Mouse (Mus musculus) heart, embryonic 11.5 days (tissue): ENCODE data around the gene Lsp1. TPM values are rescaled to one million over a fixed set of nuclear protein-coding genes. Genes with fewer than 3 reads are reported as not detected.

ENCODE experiments used
- ATAC-seq: fragments of 200-750 bp; cut with Nextera tagmentation; replicated peaks from 2 replicates; pipeline ENCODE4 v1.8.0; 2017; ENCODE audit warnings: moderate library complexity; ENCODE audit not compliant: insufficient number of reproducible peaks, low FRiP score, low TSS enrichment
- H3K27ac ChIP-seq: fragments of 300-500 bp; sonication (generic); 2 replicates; pipeline ENCODE4 v1.5.1; 2014; ENCODE audit warnings: mild to moderate bottlenecking, low read depth, low read length
- H3K27me3 ChIP-seq: fragments of 300-500 bp; sonication (generic); 2 replicates; pipeline ENCODE4 v1.6.1; 2014; ENCODE audit warnings: mild to moderate bottlenecking, low read length, mixed read lengths; ENCODE audit not compliant: control insufficient read depth, insufficient read depth
- H3K36me3 ChIP-seq: fragments of 300-500 bp; sonication (generic); 2 replicates; pipeline ENCODE4 v1.6.1; 2014; ENCODE audit warnings: mild to moderate bottlenecking, low read length, moderate library complexity, mixed read lengths; ENCODE audit not compliant: control insufficient read depth, insufficient read depth
- H3K4me1 ChIP-seq: fragments of 300-500 bp; sonication (generic); 2 replicates; pipeline ENCODE4 v1.6.1; 2014; ENCODE audit warnings: low read length; ENCODE audit not compliant: control insufficient read depth, insufficient read depth
- H3K4me2 ChIP-seq: fragments of 300-500 bp; sonication (generic); 2 replicates; pipeline ENCODE4 v1.6.1; 2014; ENCODE audit warnings: mild to moderate bottlenecking, moderate library complexity
- H3K4me3 ChIP-seq: fragments of 300-500 bp; sonication (generic); 2 replicates; pipeline ENCODE4 v1.5.1; 2014; ENCODE audit warnings: low read depth, low read length
- H3K9ac ChIP-seq: fragments of 300-500 bp; sonication (generic); 2 replicates; pipeline ENCODE4 v1.6.1; 2014; ENCODE audit warnings: mild to moderate bottlenecking, low read depth, low read length, moderate library complexity
- H3K9me3 ChIP-seq: fragments of 300-500 bp; sonication (generic); replicated peaks from 2 replicates; pipeline ENCODE4 v1.6.1; 2016; ENCODE audit warnings: low read length; ENCODE audit not compliant: control insufficient read depth
- WGBS: fragments of 180-500 bp; shearing (Covaris S2); extraction: QIAGEN DNeasy Blood & Tissue Kit; methylation state at CpG from one replicate; pipeline ENCODE4 v1.1.7; 2014; ENCODE audit not compliant: insufficient replicate concordance; 5-methylcytosine and 5-hydroxymethylcytosine counted together
- polyA plus RNA-seq: library from polyadenylated mRNA; unstranded; fragments of >200 nt; fragmentation: Nextera tagmentation; extraction: Ambion mirVana; gene quantifications from 2 replicates; pipeline ENCODE4 v1.2.1, GENCODE M21; 2014

The Lsp1 gene
- polyA plus RNA-seq, 1 experiment from 2014 or later = 32.1 TPM

DNA sequence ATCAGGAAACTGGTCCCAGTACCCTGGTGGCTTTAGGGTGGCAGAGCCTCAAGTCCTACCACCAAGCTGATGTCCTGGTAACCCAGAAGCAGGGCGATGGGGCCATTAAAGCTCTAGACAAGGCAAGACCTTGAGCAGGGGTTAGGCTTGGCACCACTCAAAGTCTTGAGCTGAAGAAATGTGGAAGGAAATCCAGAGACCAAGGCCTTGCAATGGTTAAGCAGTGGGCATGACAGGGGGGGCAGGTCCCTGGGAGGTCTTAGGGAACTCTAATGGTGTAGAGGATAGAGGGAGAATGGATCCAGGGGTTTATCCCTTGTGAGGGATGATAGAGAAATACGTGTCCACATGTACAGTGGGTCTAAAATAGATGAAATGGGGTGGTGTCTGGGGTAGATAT lies 12.9 kb downstream of the Lsp1 start:
- H3K9me3 ChIP-seq = no peaks in the 10 kb centered on the region
- H3K4me1 ChIP-seq = peaks cover 46% of the 10 kb centered on the region
- H3K4me3 ChIP-seq = no peak overlapping the region
- ATAC-seq = no peak
- H3K27me3 ChIP-seq = no peaks in the 10 kb centered on the region
- no peaks in the 10 kb centered on the region for H3K36me3 ChIP-seq
- peak overlapping the region; percentile 12; the same call in 1 of the 2 replicates for H3K4me2 ChIP-seq
- H3K9ac ChIP-seq = no peak overlapping the region
- no peak overlapping the region for H3K27ac ChIP-seq
- 90% methylated on average over 2 of the region's 2 CpGs for WGBS

GRCm38 (mm10) chr7:142474799-142475198 lies 14.2 kb downstream of the Lsp1 start:
- no peak for ATAC-seq
- 76% methylated on average over 14 of the region's 14 CpGs for WGBS
- peak overlapping the region; percentile 5; the same call in 1 of the 2 replicates for H3K27ac ChIP-seq
- H3K9me3 ChIP-seq = no peaks in the 10 kb centered on the region
- H3K36me3 ChIP-seq = no peaks in the 10 kb centered on the region
- H3K4me3 ChIP-seq = no peak overlapping the region
- H3K9ac ChIP-seq = no peak overlapping the region; the same call in 1 of the 2 replicates
- H3K4me2 ChIP-seq = no peak overlapping the region
- peaks cover 56% of the 10 kb centered on the region for H3K4me1 ChIP-seq
- no peaks in the 10 kb centered on the region for H3K27me3 ChIP-seq

DNA sequence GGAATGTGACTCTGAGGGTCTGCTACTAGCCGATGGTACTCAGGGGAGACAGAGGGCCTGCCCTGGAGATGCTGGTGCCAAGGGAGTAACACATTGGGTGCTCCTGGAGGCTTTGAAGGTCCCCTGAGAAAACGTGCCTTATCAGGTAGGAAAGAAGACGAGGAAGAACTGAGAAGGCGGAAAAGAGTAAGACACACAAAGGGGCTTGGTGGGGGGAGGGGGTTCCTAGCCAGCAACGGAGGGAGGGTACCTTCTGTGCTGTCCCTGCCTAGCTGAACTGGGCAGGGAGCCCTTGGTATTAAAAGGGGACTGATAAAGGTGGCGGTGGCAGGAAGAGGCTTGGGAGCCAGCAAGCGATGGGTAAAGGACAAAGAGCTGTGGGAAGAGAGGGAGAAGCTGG lies 15.0 kb downstream of the Lsp1 start:
- Histone ChIP-seq H3K9ac (no peak overlapping the region), H3K27me3 (no peaks in the 10 kb centered on the region), H3K36me3 (no peaks in the 10 kb centered on the region), H3K9me3 (no peaks in the 10 kb centered on the region), H3K4me1 (peaks cover 51% of the 10 kb centered on the region), H3K4me2 (no peak overlapping the region), H3K27ac (peak overlapping the region; percentile 5; the same call in 1 of the 2 replicates), H3K4me3 (no peak overlapping the region)
- WGBS = 39% methylated on average over 7 of the region's 7 CpGs
- no peak for ATAC-seq

- Histone ChIP-seq H3K4me1 (peaks cover 51% of the 10 kb centered on the region), H3K9ac (no peak overlapping the region), H3K27ac (no peak overlapping the region), H3K27me3 (no peaks in the 10 kb centered on the region), H3K4me2 (no peak overlapping the region), H3K36me3 (no peaks in the 10 kb centered on the region), H3K9me3 (no peaks in the 10 kb centered on the region), H3K4me3 (no peak overlapping the region)
- 66% methylated on average over 5 of the region's 5 CpGs for WGBS
- ATAC-seq = no peak
Measured at GRCm38 (mm10) chr7:142476271-142476670, 15.7 kb downstream of the Lsp1 start.

DNA sequence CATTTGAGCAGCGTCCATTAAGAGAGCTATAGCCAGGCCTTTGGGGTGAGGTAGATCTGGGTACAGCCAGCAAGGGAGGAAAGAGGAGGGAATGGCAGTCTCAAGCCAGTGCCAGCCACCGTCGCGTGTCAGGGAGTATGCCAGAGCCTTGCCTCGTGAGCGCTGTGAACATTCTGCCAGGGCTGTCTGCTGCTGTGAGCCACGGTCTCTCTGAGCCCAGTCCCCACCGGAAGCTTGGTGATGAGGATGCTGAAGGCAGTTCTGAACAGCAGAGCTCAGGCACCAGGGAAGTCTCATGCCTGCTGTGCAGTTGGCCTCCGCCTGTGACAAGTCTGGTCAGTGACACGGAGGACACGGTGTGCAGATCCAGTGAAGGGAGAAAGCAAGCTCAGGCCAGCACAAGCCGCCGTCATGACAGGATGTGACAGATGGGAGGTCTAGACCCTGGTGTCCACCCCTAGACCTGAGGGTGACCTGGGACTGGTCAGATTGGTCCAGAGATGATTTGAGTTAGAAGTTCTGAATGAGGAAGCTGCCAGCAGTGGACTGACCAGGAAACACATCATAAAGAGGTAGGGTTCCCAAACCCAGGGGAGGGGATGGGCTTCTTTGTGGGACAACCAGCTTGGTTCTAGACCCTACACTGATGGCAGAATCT lies 16.3 kb downstream of the Lsp1 start:
- Histone ChIP-seq H3K4me1 (peaks cover 51% of the 10 kb centered on the region), H3K27me3 (no peaks in the 10 kb centered on the region), H3K9ac (no peak overlapping the region), H3K4me3 (no peak overlapping the region), H3K4me2 (no peak overlapping the region), H3K27ac (no peak overlapping the region), H3K9me3 (no peaks in the 10 kb centered on the region), H3K36me3 (no peaks in the 10 kb centered on the region)
- WGBS = 80% methylated on average over 13 of the region's 13 CpGs
- ATAC-seq = no peak

- 83% methylated on average over 6 of the region's 6 CpGs for WGBS
- H3K27me3 ChIP-seq = no peaks in the 10 kb centered on the region
- H3K36me3 ChIP-seq = no peaks in the 10 kb centered on the region
- no peak for ATAC-seq
- no peak overlapping the region for H3K4me3 ChIP-seq
- H3K4me1 ChIP-seq = peaks cover 54% of the 10 kb centered on the region
- no peak overlapping the region for H3K9ac ChIP-seq
- no peak overlapping the region for H3K4me2 ChIP-seq
- no peaks in the 10 kb centered on the region for H3K9me3 ChIP-seq
- H3K27ac ChIP-seq = no peak overlapping the region; the same call in 1 of the 2 replicates
Measured at GRCm38 (mm10) chr7:142478001-142478400, 17.4 kb downstream of the Lsp1 start.

DNA sequence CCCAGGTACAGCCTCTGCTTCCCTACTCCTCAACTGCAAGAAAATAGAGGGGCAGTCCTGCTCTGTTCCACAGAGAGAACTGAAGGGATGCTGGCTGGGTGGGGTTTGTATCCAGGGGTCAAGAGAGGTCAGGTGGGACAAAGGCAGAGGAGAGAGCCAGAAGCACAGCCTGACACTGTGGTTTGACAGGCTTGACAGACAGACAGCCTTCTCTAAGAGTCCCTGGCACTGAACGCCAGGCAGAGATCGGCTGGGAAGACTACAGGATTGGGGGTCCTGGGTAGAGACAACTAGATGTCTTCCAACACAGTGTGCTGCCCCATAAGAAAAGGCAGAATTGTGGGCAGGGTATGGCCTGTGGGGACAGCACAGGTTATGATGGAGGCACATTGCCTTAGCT lies 18.0 kb downstream of the Lsp1 start:
- H3K4me2 ChIP-seq = no peak overlapping the region
- H3K36me3 ChIP-seq = no peaks in the 10 kb centered on the region
- ATAC-seq = no peak
- no peak overlapping the region for H3K4me3 ChIP-seq
- no peak overlapping the region; the same call in 1 of the 2 replicates for H3K9ac ChIP-seq
- peaks cover 58% of the 10 kb centered on the region for H3K4me1 ChIP-seq
- WGBS = 64% methylated on average over 2 of the region's 2 CpGs
- no peaks in the 10 kb centered on the region for H3K27me3 ChIP-seq
- peak overlapping the region; percentile 36; the same call in 1 of the 2 replicates for H3K27ac ChIP-seq
- no peaks in the 10 kb centered on the region for H3K9me3 ChIP-seq

- H3K9ac ChIP-seq = no peak overlapping the region
- H3K36me3 ChIP-seq = no peaks in the 10 kb centered on the region
- peaks cover 60% of the 10 kb centered on the region for H3K4me1 ChIP-seq
- no peak overlapping the region for H3K4me2 ChIP-seq
- ATAC-seq = no peak
- no peak overlapping the region for H3K4me3 ChIP-seq
- H3K27me3 ChIP-seq = no peaks in the 10 kb centered on the region
- H3K9me3 ChIP-seq = no peaks in the 10 kb centered on the region
- H3K27ac ChIP-seq = peak overlapping the region; percentile 37
Measured at GRCm38 (mm10) chr7:142479307-142479706, 18.7 kb downstream of the Lsp1 start.

DNA sequence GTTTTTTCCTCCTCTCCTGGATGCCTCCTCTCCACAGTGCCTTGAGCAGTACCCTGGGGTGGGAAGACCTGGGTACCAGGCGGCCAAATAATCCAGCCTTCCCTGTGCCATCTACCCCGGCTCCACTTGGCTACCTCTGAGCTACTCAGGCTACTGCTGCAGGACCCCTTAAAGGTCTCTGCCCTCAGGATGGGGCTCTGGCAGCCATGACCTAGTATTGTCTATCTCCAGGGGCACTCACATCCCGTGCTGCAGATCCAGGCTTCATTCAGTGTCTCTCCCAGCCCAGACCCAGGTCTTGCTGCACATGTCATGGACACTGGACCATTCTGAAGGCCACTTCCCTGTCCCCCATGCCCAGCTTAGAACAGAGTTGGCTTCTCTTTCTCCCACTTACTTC lies 19.3 kb downstream of the Lsp1 start:
- Histone ChIP-seq H3K9ac (no peak overlapping the region), H3K27me3 (no peaks in the 10 kb centered on the region), H3K36me3 (no peaks in the 10 kb centered on the region), H3K4me2 (no peak overlapping the region), H3K9me3 (no peaks in the 10 kb centered on the region), H3K4me1 (peaks cover 59% of the 10 kb centered on the region), H3K4me3 (no peak overlapping the region), H3K27ac (peak overlapping the region; percentile 98)
- ATAC-seq = no peak
- WGBS = 88% methylated on average over 3 of the region's 3 CpGs
